Mouse (Mus musculus): Measurements from ENCODE around the gene Evc. TPM values are rescaled to one million over a fixed set of nuclear protein-coding genes. Genes with fewer than 3 reads are reported as not detected.

Evc gene
- polyA plus RNA-seq, 1 experiment from 2014 or later: 6.2 TPM

GRCm38 (mm10) chr5:37288374-37288773 lies 48.3 kb downstream of the Evc start:
- H3K4me1 ChIP-seq (replicated peaks; ENCODE audit: control insufficient read depth, insufficient read depth, low read length): no peaks in the 10 kb centered on the region
- 68% methylated on average over 3 of the region's 3 CpGs for WGBS
- ATAC-seq: peak; percentile 26
- H3K4me3 ChIP-seq (replicated peaks; ENCODE audit: low read length): no peak overlapping the region
- H3K4me2 ChIP-seq (ENCODE audit: low read length): no peak overlapping the region
- H3K9me3 ChIP-seq (ENCODE audit: control insufficient read depth, low read length): no peaks in the 10 kb centered on the region
- H3K27ac ChIP-seq (ENCODE audit: low read length): no peak overlapping the region
- no peaks in the 10 kb centered on the region for H3K27me3 ChIP-seq (replicated peaks; ENCODE audit: control insufficient read depth, insufficient read depth, low read length)
- peaks cover 47% of the 10 kb centered on the region for H3K36me3 ChIP-seq (ENCODE audit: control insufficient read depth, insufficient read depth)
- no peak overlapping the region for H3K9ac ChIP-seq (replicated peaks; ENCODE audit: low read depth, low read length)

- H3K4me2 ChIP-seq (ENCODE audit: low read length): no peak overlapping the region
- ATAC-seq: no peak
- 94% methylated on average over 11 of the region's 11 CpGs for WGBS
- no peak overlapping the region for H3K4me3 ChIP-seq (replicated peaks; ENCODE audit: low read length)
- H3K4me1 ChIP-seq (replicated peaks; ENCODE audit: control insufficient read depth, insufficient read depth, low read length): no peaks in the 10 kb centered on the region
- no peaks in the 10 kb centered on the region for H3K9me3 ChIP-seq (ENCODE audit: control insufficient read depth, low read length)
- H3K27ac ChIP-seq (ENCODE audit: low read length): no peak overlapping the region
- no peak overlapping the region for H3K9ac ChIP-seq (replicated peaks; ENCODE audit: low read depth, low read length)
- no peaks in the 10 kb centered on the region for H3K27me3 ChIP-seq (replicated peaks; ENCODE audit: control insufficient read depth, insufficient read depth, low read length)
- H3K36me3 ChIP-seq (ENCODE audit: control insufficient read depth, insufficient read depth): peaks cover 58% of the 10 kb centered on the region
These were observed 55.7 kb downstream of the Evc start for GRCm38 (mm10) chr5:37281021-37281420.

- H3K4me2 ChIP-seq (ENCODE audit: low read length): no peak overlapping the region
- ATAC-seq: no peak
- 87% methylated on average over 6 of the region's 6 CpGs for WGBS
- H3K4me3 ChIP-seq (replicated peaks; ENCODE audit: low read length): no peak overlapping the region
- H3K9me3 ChIP-seq (ENCODE audit: control insufficient read depth, low read length): no peaks in the 10 kb centered on the region
- H3K36me3 ChIP-seq (ENCODE audit: control insufficient read depth, insufficient read depth): peaks cover 26% of the 10 kb centered on the region
- H3K4me1 ChIP-seq (replicated peaks; ENCODE audit: control insufficient read depth, insufficient read depth, low read length): peaks cover 12% of the 10 kb centered on the region
- no peak overlapping the region for H3K9ac ChIP-seq (replicated peaks; ENCODE audit: low read depth, low read length)
- H3K27ac ChIP-seq (ENCODE audit: low read length): no peak overlapping the region
- no peaks in the 10 kb centered on the region for H3K27me3 ChIP-seq (replicated peaks; ENCODE audit: control insufficient read depth, insufficient read depth, low read length)
These were observed 72.9 kb downstream of the Evc start for GRCm38 (mm10) chr5:37263816-37264215.

- H3K36me3 ChIP-seq (ENCODE audit: control insufficient read depth, insufficient read depth): peaks cover 13% of the 10 kb centered on the region
- no peaks in the 10 kb centered on the region for H3K27me3 ChIP-seq (replicated peaks; ENCODE audit: control insufficient read depth, insufficient read depth, low read length)
- 56% methylated on average over 5 of the region's 5 CpGs for WGBS
- H3K4me3 ChIP-seq (replicated peaks; ENCODE audit: low read length): no peak overlapping the region
- no peak overlapping the region for H3K27ac ChIP-seq (ENCODE audit: low read length)
- H3K9me3 ChIP-seq (ENCODE audit: control insufficient read depth, low read length): no peaks in the 10 kb centered on the region
- no peak overlapping the region for H3K9ac ChIP-seq (replicated peaks; ENCODE audit: low read depth, low read length)
- peaks cover 29% of the 10 kb centered on the region for H3K4me1 ChIP-seq (replicated peaks; ENCODE audit: control insufficient read depth, insufficient read depth, low read length)
- ATAC-seq: peak; percentile 78
- no peak overlapping the region for H3K4me2 ChIP-seq (ENCODE audit: low read length)
These were observed 75.0 kb downstream of the Evc start for GRCm38 (mm10) chr5:37261734-37262133.

- Histone ChIP-seq H3K27me3 (replicated peaks; ENCODE audit: control insufficient read depth, insufficient read depth, low read length) (no peaks in the 10 kb centered on the region), H3K27ac (ENCODE audit: low read length) (peak overlapping the region; percentile 37; the same call in 1 of the 2 replicates), H3K4me3 (replicated peaks; ENCODE audit: low read length) (no peak overlapping the region), H3K9ac (replicated peaks; ENCODE audit: low read depth, low read length) (no peak overlapping the region), H3K36me3 (ENCODE audit: control insufficient read depth, insufficient read depth) (no peaks in the 10 kb centered on the region), H3K4me2 (ENCODE audit: low read length) (no peak overlapping the region), H3K9me3 (ENCODE audit: control insufficient read depth, low read length) (no peaks in the 10 kb centered on the region), H3K4me1 (replicated peaks; ENCODE audit: control insufficient read depth, insufficient read depth, low read length) (peaks cover 53% of the 10 kb centered on the region)
- WGBS: 51% methylated on average over 5 of the region's 5 CpGs
- ATAC-seq: no peak
These were observed 79.5 kb downstream of the Evc start for GRCm38 (mm10) chr5:37257243-37257642.

- H3K4me3 ChIP-seq (replicated peaks; ENCODE audit: low read length): no peak overlapping the region
- no peaks in the 10 kb centered on the region for H3K9me3 ChIP-seq (ENCODE audit: control insufficient read depth, low read length)
- 70% methylated on average over 7 of the region's 7 CpGs for WGBS
- no peaks in the 10 kb centered on the region for H3K36me3 ChIP-seq (ENCODE audit: control insufficient read depth, insufficient read depth)
- H3K4me1 ChIP-seq (replicated peaks; ENCODE audit: control insufficient read depth, insufficient read depth, low read length): peaks cover 50% of the 10 kb centered on the region
- H3K27ac ChIP-seq (ENCODE audit: low read length): no peak overlapping the region
- H3K27me3 ChIP-seq (replicated peaks; ENCODE audit: control insufficient read depth, insufficient read depth, low read length): no peaks in the 10 kb centered on the region
- no peak overlapping the region for H3K9ac ChIP-seq (replicated peaks; ENCODE audit: low read depth, low read length)
- no peak overlapping the region for H3K4me2 ChIP-seq (ENCODE audit: low read length)
- ATAC-seq: no peak
These were observed 79.9 kb downstream of the Evc start for GRCm38 (mm10) chr5:37256823-37257222.

GRCm38 (mm10) chr5:37254523-37254922 lies 82.2 kb downstream of the Evc start:
- no peaks in the 10 kb centered on the region for H3K27me3 ChIP-seq (replicated peaks; ENCODE audit: control insufficient read depth, insufficient read depth, low read length)
- WGBS: 59% methylated on average over 4 of the region's 4 CpGs
- no peak overlapping the region for H3K4me2 ChIP-seq (ENCODE audit: low read length)
- H3K27ac ChIP-seq (ENCODE audit: low read length): no peak overlapping the region
- no peaks in the 10 kb centered on the region for H3K36me3 ChIP-seq (ENCODE audit: control insufficient read depth, insufficient read depth)
- ATAC-seq: no peak
- H3K4me1 ChIP-seq (replicated peaks; ENCODE audit: control insufficient read depth, insufficient read depth, low read length): peaks cover 63% of the 10 kb centered on the region
- H3K9ac ChIP-seq (replicated peaks; ENCODE audit: low read depth, low read length): no peak overlapping the region
- no peak overlapping the region for H3K4me3 ChIP-seq (replicated peaks; ENCODE audit: low read length)
- no peaks in the 10 kb centered on the region for H3K9me3 ChIP-seq (ENCODE audit: control insufficient read depth, low read length)

GRCm38 (mm10) chr5:37252101-37252804 lies 84.4 kb downstream of the Evc start:
- Histone ChIP-seq H3K9ac (replicated peaks; ENCODE audit: low read depth, low read length) (no peak overlapping the region), H3K27ac (ENCODE audit: low read length) (no peak overlapping the region), H3K4me3 (replicated peaks; ENCODE audit: low read length) (no peak overlapping the region), H3K36me3 (ENCODE audit: control insufficient read depth, insufficient read depth) (no peaks in the 10 kb centered on the region), H3K27me3 (replicated peaks; ENCODE audit: control insufficient read depth, insufficient read depth, low read length) (no peaks in the 10 kb centered on the region), H3K4me1 (replicated peaks; ENCODE audit: control insufficient read depth, insufficient read depth, low read length) (peaks cover 73% of the 10 kb centered on the region), H3K9me3 (ENCODE audit: control insufficient read depth, low read length) (no peaks in the 10 kb centered on the region), H3K4me2 (ENCODE audit: low read length) (no peak overlapping the region)
- no peak for ATAC-seq
- WGBS: 78% methylated on average over 9 of the region's 9 CpGs

- H3K36me3 ChIP-seq (ENCODE audit: control insufficient read depth, insufficient read depth): no peaks in the 10 kb centered on the region
- no peaks in the 10 kb centered on the region for H3K27me3 ChIP-seq (replicated peaks; ENCODE audit: control insufficient read depth, insufficient read depth, low read length)
- H3K9me3 ChIP-seq (ENCODE audit: control insufficient read depth, low read length): no peaks in the 10 kb centered on the region
- no peak overlapping the region for H3K4me2 ChIP-seq (ENCODE audit: low read length)
- H3K4me3 ChIP-seq (replicated peaks; ENCODE audit: low read length): no peak overlapping the region
- H3K27ac ChIP-seq (ENCODE audit: low read length): no peak overlapping the region
- 78% methylated on average over 3 of the region's 3 CpGs for WGBS
- H3K4me1 ChIP-seq (replicated peaks; ENCODE audit: control insufficient read depth, insufficient read depth, low read length): peaks cover 67% of the 10 kb centered on the region
- no peak for ATAC-seq
- no peak overlapping the region for H3K9ac ChIP-seq (replicated peaks; ENCODE audit: low read depth, low read length)
These were observed 85.1 kb downstream of the Evc start for GRCm38 (mm10) chr5:37251596-37251995.

GRCm38 (mm10) chr5:37248870-37249269 lies 87.8 kb downstream of the Evc start:
- 74% methylated on average over 3 of the region's 3 CpGs for WGBS
- no peak for ATAC-seq
- Histone ChIP-seq H3K4me1 (replicated peaks; ENCODE audit: control insufficient read depth, insufficient read depth, low read length) (peaks cover 58% of the 10 kb centered on the region), H3K27me3 (replicated peaks; ENCODE audit: control insufficient read depth, insufficient read depth, low read length) (no peaks in the 10 kb centered on the region), H3K9ac (replicated peaks; ENCODE audit: low read depth, low read length) (no peak overlapping the region), H3K36me3 (ENCODE audit: control insufficient read depth, insufficient read depth) (no peaks in the 10 kb centered on the region), H3K4me2 (ENCODE audit: low read length) (peak overlapping the region; percentile 68), H3K27ac (ENCODE audit: low read length) (no peak overlapping the region), H3K9me3 (ENCODE audit: control insufficient read depth, low read length) (no peaks in the 10 kb centered on the region), H3K4me3 (replicated peaks; ENCODE audit: low read length) (peak overlapping the region; percentile 58)

Data from forebrain, embryonic 16.5 days (tissue).